Mouse (Mus musculus) T-helper 17 cell (primary cell): ENCODE data around the gene Chst3.

Source experiments
- in situ Hi-C, 2 experiments: fragments of 300-600 bp; cut with MboI, MseI; formaldehyde crosslinking; loops; 1 replicate in 1 of 2; 2 replicates in 1 of 2; pipeline ENCODE4 v1.15.1; 2025; ENCODE audit warnings: high pct_unique_total_duplicates in 2 of 2

Chst3 gene

DNA sequence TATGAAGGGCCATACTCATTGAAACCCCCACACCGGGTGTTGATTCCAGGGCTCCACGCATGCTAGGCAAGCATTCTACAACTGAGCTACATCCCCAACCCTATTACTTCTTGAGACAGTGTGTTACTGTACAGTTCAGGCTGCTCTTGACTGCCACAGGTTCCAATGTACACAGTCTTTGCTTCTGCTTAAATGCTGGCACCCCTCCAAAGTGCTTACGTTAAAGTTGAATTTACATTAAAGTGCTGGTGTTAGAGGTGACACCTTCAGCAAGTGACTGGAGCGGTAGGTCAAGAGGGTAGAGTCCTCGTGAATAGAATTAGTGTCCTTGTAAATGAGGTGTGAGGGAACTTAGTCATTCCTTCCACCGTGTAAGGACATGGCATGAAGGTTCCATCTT lies 19.7 kb downstream of the Chst3 start:
- in situ Hi-C loops = no loop called here

DNA sequence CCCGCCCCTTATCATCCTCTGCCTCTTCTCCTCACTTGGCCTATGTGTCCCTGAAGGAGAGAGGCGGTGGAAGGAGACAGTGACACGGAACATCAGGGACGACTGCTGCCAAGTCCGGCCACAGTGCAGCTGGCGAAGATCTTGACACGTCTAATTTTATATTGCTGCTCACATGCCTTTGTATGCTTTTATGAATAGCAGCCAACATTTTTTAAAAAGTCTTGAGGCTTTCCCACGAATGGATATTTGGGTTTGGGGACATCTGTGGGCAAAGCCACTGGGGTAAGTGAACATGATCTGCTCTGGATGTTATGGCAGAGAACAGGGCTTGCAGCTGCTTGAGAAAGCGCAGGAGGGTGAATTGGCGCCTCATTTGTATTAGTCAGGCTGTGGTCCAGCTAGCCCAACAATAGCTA lies 21.6 kb downstream of the Chst3 start:
- in situ Hi-C loops = no loop called here

- in situ Hi-C loops = no loop called here
Measured at GRCm38 (mm10) chr10:60196971-60197370, 22.1 kb downstream of the Chst3 start.

GRCm38 (mm10) chr10:60195087-60195486 lies 24.0 kb downstream of the Chst3 start:
- in situ Hi-C loops = no loop called here

GRCm38 (mm10) chr10:60193532-60194423 lies 25.3 kb downstream of the Chst3 start:
- in situ Hi-C loops = loop anchor here in 1 of 2 experiments (5.0 kb wide), 1 partner anchor 41 kb away; no protein-coding TSS in a partner anchor

DNA sequence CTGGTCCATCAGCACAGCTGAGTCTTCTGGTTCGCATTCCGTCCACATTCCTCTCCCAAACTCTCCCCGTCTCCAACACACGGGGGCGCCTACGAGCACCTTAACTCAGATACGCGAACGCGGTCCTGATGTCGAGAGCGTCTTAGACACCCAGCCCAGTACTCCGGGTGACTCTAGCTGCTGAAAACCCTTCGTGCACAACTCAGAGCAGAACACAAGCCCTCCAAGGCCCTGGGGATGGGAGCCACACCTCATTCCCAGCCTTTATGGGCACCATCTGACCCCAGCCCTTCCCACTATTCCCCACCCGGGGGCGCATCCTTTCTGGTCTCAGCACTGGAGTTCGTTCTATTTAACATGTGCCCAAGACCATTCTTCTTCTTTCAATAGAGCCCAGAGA lies 27.3 kb downstream of the Chst3 start:
- in situ Hi-C loops = loop anchor here in 1 of 2 experiments (5.0 kb wide), 1 partner anchor 39 kb away; no protein-coding TSS in a partner anchor

- in situ Hi-C loops = loop anchor here (5.0 kb wide), 1 partner anchor 37 kb away; no protein-coding TSS in a partner anchor
Measured at GRCm38 (mm10) chr10:60189534-60190186, 29.4 kb downstream of the Chst3 start.

DNA sequence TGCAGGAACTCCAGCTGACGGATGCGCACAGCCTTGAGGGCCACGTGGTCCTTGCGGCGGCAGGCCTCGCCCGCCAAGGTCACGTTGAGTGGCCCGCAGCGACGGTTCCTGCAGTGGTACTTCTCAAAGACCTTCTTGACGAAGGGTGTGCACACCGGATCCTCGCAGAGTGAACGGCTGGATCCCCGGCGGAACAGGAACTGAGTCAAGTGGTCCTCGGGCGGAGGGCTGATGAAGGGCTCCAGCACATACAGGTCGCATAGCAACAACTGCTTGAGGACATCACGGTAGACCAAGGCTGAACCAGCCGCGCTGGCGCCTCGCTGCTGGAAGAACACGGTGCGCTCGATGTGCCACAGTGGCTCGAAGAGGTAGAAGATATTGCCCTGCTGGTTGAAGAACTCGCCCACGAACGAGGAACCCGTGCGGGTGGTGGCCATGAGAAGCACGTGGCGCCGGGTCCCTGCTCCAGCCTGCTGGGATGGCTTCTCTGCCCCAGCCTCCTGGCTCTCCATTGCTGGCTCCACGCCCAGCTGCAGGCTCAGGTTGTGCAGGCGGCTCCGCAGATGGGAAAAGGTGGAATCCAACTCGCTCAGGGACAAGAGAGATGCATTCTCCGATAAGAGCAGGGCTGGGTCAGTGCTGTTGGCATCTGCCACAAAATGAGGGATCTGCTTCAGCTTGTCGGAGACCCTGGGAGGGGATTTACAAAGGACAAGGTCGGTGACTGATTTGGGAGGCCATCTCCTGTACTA lies 32.7 kb downstream of the Chst3 start:
- in situ Hi-C loops = loop anchor here in 1 of 2 experiments (5.0 kb wide), 1 partner anchor 34 kb away; no protein-coding TSS in a partner anchor

DNA sequence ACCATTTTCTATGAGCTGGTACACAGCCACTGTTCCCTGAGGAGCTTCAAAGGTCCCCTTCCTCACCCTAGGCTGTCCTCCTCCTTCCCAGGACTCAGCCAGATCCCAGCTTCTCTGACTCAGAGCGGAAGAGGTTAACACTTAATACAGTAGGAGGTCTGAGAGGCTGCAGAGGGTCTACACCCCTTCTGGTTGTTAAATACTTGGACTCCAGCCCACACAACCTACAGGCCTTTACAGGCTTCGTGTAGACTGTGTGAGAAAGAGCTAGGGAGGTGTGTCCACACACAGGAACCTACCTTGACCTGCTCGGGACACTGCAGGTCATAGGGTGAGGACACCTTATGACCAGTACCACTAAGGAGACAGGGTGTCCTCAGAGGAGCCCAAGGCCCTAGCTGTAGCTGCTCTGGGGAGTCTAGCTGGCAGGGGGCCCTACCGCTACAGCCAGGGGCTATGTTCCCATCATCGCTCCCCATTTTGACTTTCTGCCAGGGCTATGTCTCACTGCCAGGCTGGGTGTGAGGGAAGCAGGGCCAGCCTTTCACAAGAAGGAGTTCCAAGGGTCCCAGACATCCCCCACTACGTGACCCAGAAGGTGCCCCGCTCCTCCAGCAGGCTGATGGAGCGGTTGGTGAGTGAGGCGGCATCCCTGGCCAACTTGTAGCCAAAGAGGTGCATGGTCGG lies 33.9 kb downstream of the Chst3 start:
- in situ Hi-C loops = loop anchor here in 1 of 2 experiments (5.0 kb wide), 1 partner anchor 33 kb away; no protein-coding TSS in a partner anchor

DNA sequence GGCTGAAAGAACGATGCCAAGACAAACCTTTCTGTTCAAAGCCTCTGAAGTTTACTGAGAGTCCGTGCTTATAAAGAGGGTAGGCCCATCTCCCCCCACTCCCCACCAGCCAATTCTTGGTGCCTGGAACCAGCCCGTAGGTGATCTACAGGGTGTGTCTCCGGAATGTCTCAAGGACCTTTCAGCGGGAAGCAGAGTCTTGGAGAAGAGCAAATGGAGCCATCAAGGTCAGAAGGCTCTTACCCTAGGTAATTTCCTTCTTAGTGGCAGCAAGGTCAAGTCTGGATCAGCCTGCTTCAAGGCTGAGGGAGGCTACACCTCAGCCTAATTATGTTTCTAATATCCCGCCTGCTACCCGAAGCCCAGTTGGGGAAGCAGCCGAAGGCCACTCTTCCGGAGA lies 43.8 kb downstream of the Chst3 start:
- in situ Hi-C loops = loop anchor here in 1 of 2 experiments (10.0 kb wide), 1 partner anchor 519 kb away; the partner anchor contains the start of gene Cdh23

DNA sequence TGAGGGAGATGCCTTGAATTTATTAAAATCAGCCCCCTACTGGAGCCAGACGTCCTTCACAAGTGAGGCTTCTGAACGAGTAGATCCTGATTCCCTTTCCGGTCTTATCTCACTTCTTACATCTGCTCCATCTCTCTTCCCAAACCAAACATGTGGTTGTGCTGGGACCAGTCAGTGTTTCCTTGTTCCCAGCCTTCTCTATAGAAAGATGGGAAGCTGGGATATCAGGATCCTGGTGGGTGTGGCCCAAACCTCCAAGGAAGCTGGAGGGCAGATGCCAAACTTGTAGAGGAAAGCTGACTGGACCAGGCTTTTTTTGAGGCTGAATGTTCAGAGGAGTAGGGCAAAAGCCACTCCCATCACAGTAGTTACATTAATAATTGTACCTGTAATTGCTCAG lies 44.6 kb downstream of the Chst3 start:
- in situ Hi-C loops = loop anchor here in 1 of 2 experiments (10.0 kb wide), 1 partner anchor 520 kb away; the partner anchor contains the start of gene Cdh23

- in situ Hi-C loops = loop anchor here in 1 of 2 experiments (10.0 kb wide), 1 partner anchor 522 kb away; the partner anchor contains the start of gene Cdh23
Measured at GRCm38 (mm10) chr10:60173035-60173434, 46.0 kb downstream of the Chst3 start.

DNA sequence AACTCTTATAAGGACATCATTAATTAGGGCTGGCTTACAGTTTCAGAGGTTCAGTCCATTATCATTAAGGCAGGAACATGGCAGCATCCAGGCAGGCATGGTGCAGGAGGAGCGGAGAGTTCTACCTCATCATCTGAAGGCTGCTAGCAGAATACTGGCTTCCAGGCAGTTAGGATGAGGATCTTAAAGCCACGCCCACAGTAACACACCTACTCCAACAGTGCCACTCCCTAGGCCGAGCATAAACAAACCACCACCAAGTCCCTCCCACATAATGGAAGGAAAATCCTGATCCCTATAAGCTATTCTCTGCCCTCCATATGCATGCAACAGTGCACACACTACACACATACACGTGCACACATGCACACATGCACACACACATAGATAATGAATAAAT lies 46.8 kb downstream of the Chst3 start:
- in situ Hi-C loops = loop anchor here in 1 of 2 experiments (10.0 kb wide), 1 partner anchor 522 kb away; the partner anchor contains the start of gene Cdh23

DNA sequence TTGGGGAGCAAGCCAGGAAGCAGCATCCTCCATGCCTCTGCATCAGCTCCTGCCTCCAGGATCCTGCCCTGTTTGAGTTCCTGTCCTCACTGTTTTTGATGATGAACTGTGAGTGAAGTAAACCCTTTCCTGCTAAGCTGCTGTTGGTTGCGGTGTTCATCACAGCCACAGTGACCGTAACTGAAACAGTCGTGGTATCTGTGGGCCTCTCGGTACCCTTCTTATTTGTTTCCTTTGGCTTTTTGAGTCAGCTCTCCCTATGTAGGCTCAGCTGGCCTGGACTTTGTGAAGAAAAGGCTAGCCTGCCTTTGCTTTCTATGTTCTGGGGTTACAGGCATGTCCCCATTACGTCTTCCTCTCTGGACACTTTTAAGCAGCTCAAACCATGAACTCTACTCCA lies 47.7 kb downstream of the Chst3 start:
- in situ Hi-C loops = loop anchor here in 1 of 2 experiments (10.0 kb wide), 1 partner anchor 523 kb away; the partner anchor contains the start of gene Cdh23

DNA sequence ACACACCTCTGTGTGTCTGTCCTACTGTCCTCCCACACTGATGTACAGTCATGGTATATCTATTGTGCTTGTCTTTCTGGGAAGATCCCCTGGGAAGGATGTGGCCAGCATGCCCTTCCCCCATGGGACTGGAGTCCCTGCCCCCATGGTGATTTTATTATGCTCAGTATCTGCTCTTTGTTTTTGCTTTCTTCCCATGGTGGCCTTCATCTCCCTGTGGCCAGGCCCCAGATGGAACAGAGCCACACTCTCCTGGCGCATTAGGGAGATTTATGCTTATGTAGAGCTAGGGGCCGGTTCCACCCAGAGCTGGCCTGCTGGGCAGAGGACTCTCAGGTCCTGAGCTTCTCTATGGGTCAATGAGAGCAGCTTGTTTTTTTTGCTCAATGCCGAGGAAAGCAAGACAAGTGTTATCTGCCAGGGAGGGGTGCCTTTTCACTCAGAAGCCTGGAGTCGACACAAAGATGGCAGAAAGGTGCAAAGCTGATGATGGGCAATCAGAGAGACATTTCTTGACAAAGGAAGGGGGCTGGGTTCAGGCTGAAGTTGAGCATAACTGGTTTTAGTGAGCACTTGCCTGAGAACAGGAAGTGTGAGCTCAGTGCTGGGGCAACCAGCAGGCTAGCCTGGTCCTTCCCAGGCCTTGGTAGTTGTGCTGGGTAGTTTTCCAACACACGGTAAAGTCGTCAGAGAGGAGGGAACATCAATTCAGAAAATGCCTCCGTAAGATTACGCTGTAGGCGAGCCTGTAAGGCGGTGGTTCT lies 48.6 kb downstream of the Chst3 start:
- in situ Hi-C loops = loop anchor here in 1 of 2 experiments (10.0 kb wide), 1 partner anchor 524 kb away; the partner anchor contains the start of gene Cdh23

DNA sequence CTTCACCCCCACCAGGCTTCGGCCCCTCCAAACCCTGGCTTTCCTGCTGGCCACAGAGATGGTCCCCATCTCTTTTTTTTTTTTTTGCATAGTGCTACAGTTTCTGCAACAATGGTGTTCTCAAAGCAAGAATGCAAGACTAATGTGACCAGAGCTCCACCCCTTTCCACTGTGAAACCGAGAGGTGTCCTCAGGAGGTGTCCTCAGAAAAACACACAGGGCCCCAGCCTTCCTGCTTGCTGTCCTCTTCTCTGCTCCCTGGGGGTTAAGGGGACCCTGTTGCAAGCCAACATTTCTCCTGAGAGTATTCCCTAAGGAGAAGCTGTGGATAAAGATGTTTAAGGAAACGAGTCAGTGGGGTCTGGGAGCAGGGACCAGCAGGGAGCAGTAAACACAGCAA lies 50.1 kb downstream of the Chst3 start:
- in situ Hi-C loops = no loop called here

DNA sequence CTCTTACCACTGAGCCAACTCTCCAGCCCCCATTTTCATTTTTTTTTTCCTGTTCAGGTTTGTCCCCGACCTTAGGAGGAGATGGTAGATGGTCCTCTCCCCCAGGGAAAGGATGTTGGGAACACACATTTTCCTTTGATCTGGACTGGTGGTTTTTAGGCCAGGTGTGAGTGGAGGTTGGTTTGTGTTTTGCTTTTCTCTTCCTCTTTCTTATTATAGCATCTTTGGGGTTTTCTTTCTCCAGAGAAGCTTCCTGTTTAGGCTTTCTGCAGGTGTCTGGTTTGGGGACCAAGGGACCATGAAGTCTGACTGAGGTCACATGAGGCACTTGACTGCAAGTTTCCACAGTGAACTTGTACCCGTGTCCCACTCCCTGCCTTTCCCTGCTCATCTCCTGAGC lies 50.8 kb downstream of the Chst3 start:
- in situ Hi-C loops = no loop called here

GRCm38 (mm10) chr10:60166068-60166467 lies 53.0 kb downstream of the Chst3 start:
- in situ Hi-C loops = no loop called here

- in situ Hi-C loops = no loop called here
Measured at GRCm38 (mm10) chr10:60164869-60165268, 54.2 kb downstream of the Chst3 start.

DNA sequence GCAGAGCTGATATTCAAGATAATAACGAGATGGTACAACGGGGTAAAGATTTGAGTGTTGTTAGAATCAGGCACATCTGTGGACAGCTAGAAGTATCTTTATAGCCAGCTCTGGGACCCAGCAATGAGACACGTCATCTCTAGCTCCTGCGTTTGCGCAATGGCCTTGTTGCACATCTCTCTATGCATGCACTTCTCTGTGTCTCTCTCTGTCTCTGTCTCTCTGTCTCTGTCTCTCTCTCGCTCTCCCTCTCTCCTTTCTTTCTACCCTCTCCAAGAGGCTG lies 56.1 kb downstream of the Chst3 start:
- in situ Hi-C loops = no loop called here
